Mouse (Mus musculus) midbrain, postnatal 0 days (tissue): ENCODE measurements around the gene Hnf4a. TPM values are rescaled to one million over a fixed set of nuclear protein-coding genes. Genes with fewer than 3 reads are reported as not detected.

Experiments
- ATAC-seq: fragments of 200-750 bp; cut with Nextera tagmentation; 2 replicates; pipeline ENCODE4 v1.8.0; 2017; ENCODE audit warnings: moderate number of reproducible peaks, mild to moderate bottlenecking, moderate TSS enrichment, moderate library complexity; ENCODE audit not compliant: low FRiP score
- DNase-seq: peaks from one replicate; pipeline ENCODE4 v3.0.0-alpha.2; 2015; ENCODE audit warnings: low spot score
- H3K27ac ChIP-seq: fragments of 300-500 bp; sonication (generic); 2 replicates; pipeline ENCODE4 v1.5.1; 2014; ENCODE audit warnings: low read depth, mild to moderate bottlenecking, low read length, mixed read lengths
- H3K27me3 ChIP-seq: fragments of 300-500 bp; sonication (generic); 2 replicates; pipeline ENCODE4 v1.6.1; 2014; ENCODE audit warnings: low read length, control low read depth, mixed read lengths; ENCODE audit not compliant: insufficient read depth
- H3K36me3 ChIP-seq: fragments of 300-500 bp; sonication (generic); 2 replicates; pipeline ENCODE4 v1.6.1; 2014; ENCODE audit warnings: low read length, control low read depth, mixed read lengths; ENCODE audit not compliant: insufficient read depth
- H3K4me1 ChIP-seq: fragments of 300-500 bp; sonication (generic); 2 replicates; pipeline ENCODE4 v1.6.1; 2014; ENCODE audit warnings: mild to moderate bottlenecking, control low read depth, antibody characterized with exemption, low read length, mixed read lengths; ENCODE audit not compliant: insufficient read depth
- H3K4me2 ChIP-seq: fragments of 300-500 bp; sonication (generic); 2 replicates; pipeline ENCODE4 v1.6.1; 2014; ENCODE audit warnings: low read depth, mild to moderate bottlenecking, low read length, mixed read lengths; ENCODE audit not compliant: poor library complexity, severe bottlenecking
- H3K4me3 ChIP-seq: fragments of 300-500 bp; sonication (generic); 2 replicates; pipeline ENCODE4 v1.5.1; 2014; ENCODE audit warnings: low read depth, mild to moderate bottlenecking, low read length, moderate library complexity
- H3K9ac ChIP-seq: fragments of 300-500 bp; sonication (generic); replicated peaks from 2 replicates; pipeline ENCODE4 v1.6.1; 2014; ENCODE audit warnings: mild to moderate bottlenecking, low read length, moderate library complexity, mixed read lengths; ENCODE audit not compliant: poor library complexity, severe bottlenecking
- H3K9me3 ChIP-seq: fragments of 300-500 bp; sonication (generic); 2 replicates; pipeline ENCODE4 v1.6.1; 2016; ENCODE audit warnings: low read length, control low read depth
- CTCF ChIP-seq: IDR thresholded peaks from 2 replicates; pipeline ENCODE4 v1.5.1; 2016; ENCODE audit warnings: antibody characterized with exemption, mild to moderate bottlenecking
- WGBS: fragments of 180-500 bp; shearing (Covaris S2); extraction: QIAGEN DNeasy Blood & Tissue Kit; methylation state at CpG from one replicate; pipeline ENCODE4 v1.1.7; 2014; 5-methylcytosine and 5-hydroxymethylcytosine counted together
- polyA plus RNA-seq: library from polyadenylated mRNA; unstranded; fragments of >200 nt; fragmentation: Nextera tagmentation; extraction: Ambion mirVana; gene quantifications from 2 replicates; pipeline ENCODE4 v1.2.1, GENCODE M21; 2015
- total RNA-seq: library from RNA; depleted of rRNA; stranded (reverse); fragments of >200 nt; gene quantifications from 2 replicates; pipeline ENCODE4 v1.2.3, GENCODE M21; 2014

Hnf4a gene
- total and polyA plus RNA-seq, 2 experiments from 2014 or later, result not detected

- 25% methylated on average over 2 of the region's 2 CpGs for WGBS
- no peak overlapping the region for H3K27ac ChIP-seq
Measured at GRCm38 (mm10) chr2:163595119-163595518, 88.5 kb downstream of the Hnf4a start.

GRCm38 (mm10) chr2:163596057-163596872 lies 89.7 kb downstream of the Hnf4a start:
- no peaks in the 10 kb centered on the region for H3K27me3 ChIP-seq
- no peak for ATAC-seq
- no peaks in the 10 kb centered on the region for H3K9me3 ChIP-seq
- H3K36me3 ChIP-seq, result no peaks in the 10 kb centered on the region
- peak; percentile 14 for DNase-seq
- H3K4me1 ChIP-seq, result no peaks in the 10 kb centered on the region
- no peak overlapping the region for H3K27ac ChIP-seq
- H3K4me3 ChIP-seq, result no peak overlapping the region
- WGBS, result 75% methylated on average over 13 of the region's 13 CpGs
- H3K9ac ChIP-seq, result no peak overlapping the region
- TF ChIP-seq CTCF, result no peak
- H3K4me2 ChIP-seq, result no peak overlapping the region

More at GRCm38 (mm10) chr2:163595119-163595518, 88.5 kb downstream of the Hnf4a start:
- Histone ChIP-seq H3K27me3 (no peaks in the 10 kb centered on the region), H3K9me3 (no peaks in the 10 kb centered on the region), H3K36me3 (no peaks in the 10 kb centered on the region), H3K4me3 (no peak overlapping the region), H3K9ac (no peak overlapping the region), H3K4me1 (no peaks in the 10 kb centered on the region), H3K4me2 (no peak overlapping the region)
- TF ChIP-seq CTCF, result no peak
- ATAC-seq, result no peak
- DNase-seq, result no peak

- H3K9ac ChIP-seq, result no peak overlapping the region
- ATAC-seq, result no peak
- no peak overlapping the region for H3K4me3 ChIP-seq
- no peak overlapping the region for H3K4me2 ChIP-seq
- no peaks in the 10 kb centered on the region for H3K36me3 ChIP-seq
- WGBS, result 75% methylated on average over 3 of the region's 3 CpGs
- no peaks in the 10 kb centered on the region for H3K9me3 ChIP-seq
- no peaks in the 10 kb centered on the region for H3K27me3 ChIP-seq
- peaks cover 3% of the 10 kb centered on the region; the same call in 1 of the 2 replicates for H3K4me1 ChIP-seq
- no peak overlapping the region for H3K27ac ChIP-seq
- TF ChIP-seq CTCF, result no peak
- DNase-seq, result no peak
Measured at GRCm38 (mm10) chr2:163596873-163597155, 90.2 kb downstream of the Hnf4a start.

- Histone ChIP-seq H3K9me3 (no peaks in the 10 kb centered on the region), H3K27me3 (no peaks in the 10 kb centered on the region), H3K4me2 (no peak overlapping the region), H3K4me3 (no peak overlapping the region), H3K4me1 (peaks cover 3% of the 10 kb centered on the region; the same call in 1 of the 2 replicates), H3K9ac (no peak overlapping the region), H3K27ac (no peak overlapping the region), H3K36me3 (no peaks in the 10 kb centered on the region)
- peak; percentile 75 for TF ChIP-seq CTCF
- 52% methylated on average over 4 of the region's 4 CpGs for WGBS
- peak; percentile 59 for DNase-seq
- ATAC-seq, result no peak
Measured at GRCm38 (mm10) chr2:163597661-163598060, 91.1 kb downstream of the Hnf4a start.

- Histone ChIP-seq H3K27me3 (no peaks in the 10 kb centered on the region), H3K9me3 (no peaks in the 10 kb centered on the region), H3K36me3 (no peaks in the 10 kb centered on the region), H3K9ac (no peak overlapping the region), H3K4me3 (no peak overlapping the region), H3K27ac (no peak overlapping the region), H3K4me1 (peaks cover 3% of the 10 kb centered on the region; the same call in 1 of the 2 replicates), H3K4me2 (no peak overlapping the region)
- ATAC-seq (no peak), DNase-seq (peak; percentile 60)
- peak; percentile 84 for TF ChIP-seq CTCF
- WGBS, result 3% methylated on average over 1 of the region's 1 CpGs
Measured at GRCm38 (mm10) chr2:163599226-163599625, 92.6 kb downstream of the Hnf4a start.

GRCm38 (mm10) chr2:163601066-163601465 lies 94.5 kb downstream of the Hnf4a start:
- WGBS, result 94% methylated on average over 7 of the region's 7 CpGs
- Histone ChIP-seq H3K27ac (no peak overlapping the region), H3K36me3 (no peaks in the 10 kb centered on the region), H3K9me3 (no peaks in the 10 kb centered on the region), H3K4me3 (no peak overlapping the region), H3K4me2 (no peak overlapping the region), H3K4me1 (peaks cover 3% of the 10 kb centered on the region; the same call in 1 of the 2 replicates), H3K9ac (no peak overlapping the region), H3K27me3 (no peaks in the 10 kb centered on the region)
- no peak for TF ChIP-seq CTCF
- DNase-seq (no peak), ATAC-seq (no peak)
